Mouse (Mus musculus): ENCODE results near the gene Bmp5. TPM values are rescaled to one million over a fixed set of nuclear protein-coding genes. Genes with fewer than 3 reads are reported as not detected.
A peak's percentile ranks its signal among the peaks of the same experiment; 100 is the strongest.

The Bmp5 gene
- total and polyA plus RNA-seq, 3 experiments: not detected

DNA sequence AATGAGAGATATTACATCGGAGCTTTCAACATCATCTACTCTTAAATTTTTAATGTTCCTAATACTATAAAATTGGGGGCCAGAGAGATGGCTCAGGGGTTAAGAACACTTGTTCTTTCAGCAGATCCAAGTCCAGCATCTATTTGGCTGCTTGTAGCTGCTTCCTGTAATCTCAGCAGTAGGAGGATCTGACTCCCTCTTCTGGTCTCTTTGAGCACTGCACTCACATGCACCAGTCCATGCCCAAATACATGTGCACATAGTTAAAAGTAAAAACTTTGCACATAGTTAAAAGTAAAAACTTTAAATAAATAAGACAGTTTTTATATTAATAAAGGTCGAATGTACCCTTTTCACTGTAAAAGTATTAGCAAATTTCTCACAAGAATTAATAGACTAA lies 130.3 kb downstream of the Bmp5 start:
- Histone ChIP-seq H3K27me3 (ENCODE audit: control insufficient read depth in 1 of 2, insufficient read depth in 2 of 2, low read length in 2 of 2) (peaks cover 0 to 5% of the 10 kb centered on the region in 2 experiments; a peak in 2 of 4 replicates), H3K9ac (ENCODE audit: control insufficient read depth, low read depth, low read length, poor library complexity, severe bottlenecking) (no peak overlapping the region), H3K4me3 (ENCODE audit: control insufficient read depth in 1 of 2, insufficient read depth in 1 of 2, low read depth in 2 of 2, low read length in 2 of 2) (no peak overlapping the region), H3K79me2 (ENCODE audit: control insufficient read depth, insufficient read depth, low read length, poor library complexity) (no peaks in the 10 kb centered on the region), H3K36me3 (ENCODE audit: control insufficient read depth in 1 of 2, insufficient read depth in 2 of 2, low read length in 2 of 2) (no peaks in the 10 kb centered on the region), H3K27ac (ENCODE audit: control insufficient read depth, low read depth, low read length) (no peak overlapping the region), H3K4me1 (ENCODE audit: control insufficient read depth in 1 of 2, insufficient read depth in 2 of 2, low read length in 2 of 2) (no peaks in the 10 kb centered on the region), H3K9me3 (replicated peaks; ENCODE audit: insufficient read depth, low read length) (no peaks in the 10 kb centered on the region)
- peak; percentile 39; the same call in 1 of the 2 replicates for TF ChIP-seq ZC3H11A (IDR thresholded peaks at IDR 0.05; ENCODE audit: low read depth, low read length)
- TF ChIP-seq CTCF (IDR thresholded peaks at IDR 0.05 in 2 of 3, conservative IDR thresholded peaks at IDR 0.05 in 1 of 3; ENCODE audit: control insufficient read depth in 1 of 3, insufficient read depth in 1 of 3, low read depth in 2 of 3, low read length in 3 of 3, poor library complexity in 1 of 3, severe bottlenecking in 1 of 3): peak; percentile 25 to 57 (median 56); a peak in 5 of 6 replicates
- peak; percentile 33 for TF ChIP-seq RAD21 (IDR thresholded peaks at IDR 0.05; ENCODE audit: low read depth, low read length)
- TF ChIP-seq SMC3 (IDR thresholded peaks at IDR 0.05; ENCODE audit: low read depth, low read length): peak; percentile 58
- no peak for TF ChIP-seq MAFK (IDR thresholded peaks at IDR 0.05; ENCODE audit: borderline replicate concordance, low read depth, low read length)
- TF ChIP-seq EP300 (IDR thresholded peaks at IDR 0.05; ENCODE audit: low read depth in 1 of 2, low read length in 2 of 2): no peak
- TF ChIP-seq MAZ (IDR thresholded peaks at IDR 0.05; ENCODE audit: low read depth, low read length): no peak
- no peak for TF ChIP-seq ETS1 (IDR thresholded peaks at IDR 0.05; ENCODE audit: low read depth, low read length)
- DNase-seq (ENCODE audit: low read depth, low spot score): peak; percentile 47

DNA sequence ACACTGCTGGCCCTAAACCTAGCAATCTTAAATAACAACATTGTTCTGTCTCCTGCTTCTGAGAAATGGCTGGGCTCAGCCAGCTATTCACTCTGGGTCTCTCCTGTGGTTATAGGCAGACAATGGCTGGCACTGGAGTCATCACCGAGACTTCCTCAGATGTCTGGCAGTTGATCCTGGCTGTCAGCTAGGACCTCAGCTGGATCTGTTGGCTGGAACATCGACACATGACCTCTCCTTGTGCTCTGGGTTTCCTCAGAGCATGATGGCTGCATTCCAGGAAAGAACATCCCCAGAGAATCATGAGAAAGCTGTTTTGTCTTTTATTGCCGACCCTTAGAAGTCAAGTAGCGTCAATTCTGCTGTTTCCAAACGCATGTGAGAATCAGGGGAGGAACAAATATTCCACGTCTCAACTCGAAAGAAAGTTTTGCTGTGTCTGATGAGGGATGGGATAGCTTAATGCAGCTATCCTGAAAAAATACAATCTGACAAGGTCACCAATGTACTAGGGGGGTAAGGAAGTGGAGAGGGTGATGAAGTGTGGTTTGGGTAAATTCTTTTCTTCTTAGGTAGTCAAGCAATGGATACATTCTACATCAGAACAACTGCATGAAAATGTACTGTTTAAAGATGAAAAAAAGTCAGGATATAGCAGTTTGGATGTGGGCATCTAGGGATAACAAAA lies 135.1 kb downstream of the Bmp5 start:
- Histone ChIP-seq H3K27ac (ENCODE audit: control insufficient read depth, low read depth, low read length) (no peak overlapping the region), H3K79me2 (ENCODE audit: control insufficient read depth, insufficient read depth, low read length, poor library complexity) (no peaks in the 10 kb centered on the region), H3K4me3 (ENCODE audit: control insufficient read depth in 1 of 2, insufficient read depth in 1 of 2, low read depth in 2 of 2, low read length in 2 of 2) (no peak overlapping the region), H3K4me1 (ENCODE audit: control insufficient read depth in 1 of 2, insufficient read depth in 2 of 2, low read length in 2 of 2) (no peaks in the 10 kb centered on the region), H3K9ac (ENCODE audit: control insufficient read depth, low read depth, low read length, poor library complexity, severe bottlenecking) (no peak overlapping the region), H3K9me3 (replicated peaks; ENCODE audit: insufficient read depth, low read length) (no peaks in the 10 kb centered on the region), H3K36me3 (ENCODE audit: control insufficient read depth in 1 of 2, insufficient read depth in 2 of 2, low read length in 2 of 2) (no peaks in the 10 kb centered on the region), H3K27me3 (ENCODE audit: control insufficient read depth in 1 of 2, insufficient read depth in 2 of 2, low read length in 2 of 2) (peaks cover 0 to 8% of the 10 kb centered on the region in 2 experiments; a peak in 3 of 4 replicates)
- TF ChIP-seq CHD2 (IDR thresholded peaks at IDR 0.05; ENCODE audit: low read length) (no peak), KAT2A (conservative IDR thresholded peaks at IDR 0.05; ENCODE audit: low read depth, low read length) (no peak), RCOR1 (IDR thresholded peaks at IDR 0.05; ENCODE audit: low read depth, low read length) (no peak), MAX (IDR thresholded peaks at IDR 0.05; ENCODE audit: low read length) (no peak), ZMIZ1 (IDR thresholded peaks at IDR 0.05; ENCODE audit: low read depth, low read length) (no peak), UBTF (IDR thresholded peaks at IDR 0.05; ENCODE audit: borderline replicate concordance, insufficient read depth, low read depth, low read length) (no peak), ZC3H11A (IDR thresholded peaks at IDR 0.05; ENCODE audit: low read depth, low read length) (no peak), JUND (IDR thresholded peaks at IDR 0.05; ENCODE audit: low read depth, low read length) (no peak), HCFC1 (IDR thresholded peaks at IDR 0.05; ENCODE audit: low read depth, low read length) (no peak), MYB (IDR thresholded peaks at IDR 0.05; ENCODE audit: low read depth, low read length) (no peak), TAL1 (IDR thresholded peaks at IDR 0.05; ENCODE audit: low read length) (no peak), GATA1 (IDR thresholded peaks at IDR 0.05; ENCODE audit: low read depth, low read length) (no peak), MEF2A (IDR thresholded peaks at IDR 0.05; ENCODE audit: extremely low read depth, insufficient replicate concordance, low read depth, low read length, poor library complexity, severe bottlenecking) (no peak)
- no peak for DNase-seq (ENCODE audit: low read depth, low spot score)

All from MEL (cell line).